Mouse (Mus musculus): Measurements from ENCODE around the gene Tef. TPM values are rescaled to one million over a fixed set of nuclear protein-coding genes. Genes with fewer than 3 reads are reported as not detected.

Tef gene
- polyA plus RNA-seq, 1 experiment from 2014 or later, result 22.4 TPM

GRCm38 (mm10) chr15:81803425-81803951 is 1.3 kb downstream of the Tef start:
- H3K4me2 ChIP-seq, result no peak overlapping the region
- H3K36me3 ChIP-seq, result 0 out of 2 replicates have a peak, but pooled peaks cover under 1% of the 10 kb centered on the region
- 73% methylated on average over 4 of the region's 4 CpGs for WGBS
- H3K9ac ChIP-seq, result 0 out of 2 replicates have a peak overlapping the region, but pooled peaks have one; percentile 53
- no peak overlapping the region for H3K27ac ChIP-seq
- H3K9me3 ChIP-seq, result no peaks in the 10 kb centered on the region
- no peak overlapping the region for H3K4me3 ChIP-seq
- no peaks in the 10 kb centered on the region for H3K27me3 ChIP-seq
- peaks cover 39% of the 10 kb centered on the region for H3K4me1 ChIP-seq (replicated peaks)
- no peak for ATAC-seq (ENCODE audit: low FRiP score)

DNA sequence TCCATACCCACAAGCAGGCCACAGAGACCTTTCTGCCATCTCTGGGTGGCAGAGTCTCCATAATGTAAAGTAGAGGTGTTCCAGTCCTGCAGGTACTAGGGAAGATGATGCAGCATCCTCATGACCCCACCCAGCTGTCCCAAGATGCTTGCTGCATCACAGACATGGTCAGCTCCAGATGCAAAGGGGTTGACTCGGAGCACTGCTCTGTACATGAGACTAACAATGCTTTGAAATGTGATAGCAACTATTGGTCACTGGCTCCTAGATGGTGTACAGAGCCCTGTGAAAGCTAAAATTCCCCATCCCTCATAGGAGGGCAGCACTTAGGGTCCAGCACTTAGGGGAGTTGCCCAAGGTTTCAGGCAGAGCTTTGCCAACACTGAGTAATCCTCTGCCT is 2.0 kb downstream of the Tef start:
- peaks cover 39% of the 10 kb centered on the region for H3K4me1 ChIP-seq (replicated peaks)
- no peak overlapping the region for H3K9ac ChIP-seq
- ATAC-seq (ENCODE audit: low FRiP score), result no peak
- no peak overlapping the region for H3K4me3 ChIP-seq
- WGBS, result 59% methylated on average over 1 of the region's 1 CpGs
- H3K27me3 ChIP-seq, result no peaks in the 10 kb centered on the region
- H3K36me3 ChIP-seq, result no peaks in the 10 kb centered on the region
- H3K27ac ChIP-seq, result no peak overlapping the region
- no peaks in the 10 kb centered on the region for H3K9me3 ChIP-seq
- H3K4me2 ChIP-seq, result no peak overlapping the region

DNA sequence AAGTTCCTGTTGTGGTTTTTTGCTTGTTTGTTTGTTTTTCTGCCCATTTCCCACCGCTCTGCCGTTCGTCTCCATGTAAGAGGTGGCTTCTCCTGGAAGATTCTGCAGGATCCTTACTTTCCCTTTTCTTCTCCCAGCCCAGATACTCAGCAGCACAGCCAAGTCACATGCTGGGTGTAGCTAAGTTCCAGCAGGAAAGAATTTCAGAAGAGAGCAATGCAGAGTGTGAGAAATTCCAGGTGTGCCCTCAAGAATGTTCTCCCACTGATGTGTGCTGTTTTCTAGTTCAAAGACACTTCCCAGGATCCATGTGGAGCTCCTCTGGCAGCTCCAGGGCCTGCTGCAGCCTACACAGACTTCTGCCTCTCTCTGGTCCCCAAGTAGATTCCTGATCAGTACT is 2.7 kb downstream of the Tef start:
- Histone ChIP-seq H3K4me3 (no peak overlapping the region), H3K9me3 (no peaks in the 10 kb centered on the region)
- ATAC-seq (ENCODE audit: low FRiP score), result no peak

GRCm38 (mm10) chr15:81805624-81806023 is 3.4 kb downstream of the Tef start:
- H3K9ac ChIP-seq, result 0 out of 2 replicates have a peak overlapping the region, but pooled peaks have one; percentile 21
- WGBS, result 54% methylated on average over 6 of the region's 6 CpGs
- H3K4me2 ChIP-seq, result no peak overlapping the region
- no peaks in the 10 kb centered on the region for H3K9me3 ChIP-seq
- H3K4me1 ChIP-seq (replicated peaks), result peaks cover 50% of the 10 kb centered on the region
- ATAC-seq (ENCODE audit: low FRiP score), result no peak
- no peak overlapping the region for H3K27ac ChIP-seq
- no peaks in the 10 kb centered on the region for H3K36me3 ChIP-seq
- no peaks in the 10 kb centered on the region for H3K27me3 ChIP-seq
- no peak overlapping the region for H3K4me3 ChIP-seq

More for the DNA sequence above, 2.7 kb downstream of the Tef start:
- 82% methylated on average over 3 of the region's 3 CpGs for WGBS
- Histone ChIP-seq H3K27me3 (no peaks in the 10 kb centered on the region), H3K4me2 (no peak overlapping the region), H3K27ac (no peak overlapping the region), H3K4me1 (replicated peaks) (peaks cover 44% of the 10 kb centered on the region), H3K36me3 (no peaks in the 10 kb centered on the region), H3K9ac (no peak overlapping the region)

- Histone ChIP-seq H3K36me3 (no peaks in the 10 kb centered on the region), H3K9me3 (no peaks in the 10 kb centered on the region), H3K27ac (no peak overlapping the region), H3K9ac (no peak overlapping the region), H3K27me3 (no peaks in the 10 kb centered on the region), H3K4me1 (replicated peaks) (peaks cover 52% of the 10 kb centered on the region), H3K4me3 (no peak overlapping the region), H3K4me2 (no peak overlapping the region)
- 85% methylated on average over 4 of the region's 4 CpGs for WGBS
- no peak for ATAC-seq (ENCODE audit: low FRiP score)
Observed at GRCm38 (mm10) chr15:81806621-81807404, 4.6 kb downstream of the Tef start.

- ATAC-seq (ENCODE audit: low FRiP score), result no peak
- Histone ChIP-seq H3K27me3 (no peaks in the 10 kb centered on the region), H3K27ac (no peak overlapping the region), H3K4me3 (no peak overlapping the region), H3K36me3 (no peaks in the 10 kb centered on the region), H3K4me2 (no peak overlapping the region), H3K9ac (no peak overlapping the region), H3K4me1 (replicated peaks) (peaks cover 52% of the 10 kb centered on the region), H3K9me3 (no peaks in the 10 kb centered on the region)
- WGBS, result 62% methylated on average over 2 of the region's 2 CpGs
Observed at GRCm38 (mm10) chr15:81808799-81809198, 6.6 kb downstream of the Tef start.

DNA sequence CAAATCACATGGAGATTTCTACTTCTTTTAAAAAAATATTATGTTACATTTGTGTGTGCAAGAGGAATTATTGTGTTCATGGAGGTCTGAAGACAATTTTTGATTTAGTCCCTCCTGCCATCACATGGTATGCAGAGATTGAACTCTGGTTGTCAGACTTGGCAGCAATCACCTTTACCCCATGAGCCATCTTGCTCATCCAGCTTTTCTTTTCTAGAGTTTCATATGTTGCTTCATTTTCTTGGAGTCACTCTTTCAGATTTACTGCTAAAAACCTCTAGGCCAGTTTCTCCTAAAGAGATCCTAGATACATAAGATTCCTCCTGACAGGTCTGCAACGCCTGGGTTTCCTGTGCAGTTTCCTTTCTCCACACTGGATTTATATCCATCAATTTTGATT is 7.3 kb downstream of the Tef start:
- H3K9ac ChIP-seq, result peak overlapping the region; percentile 73
- peak overlapping the region; percentile 88 for H3K27ac ChIP-seq
- H3K4me3 ChIP-seq, result no peak overlapping the region
- peak overlapping the region; percentile 82 for H3K4me2 ChIP-seq
- H3K27me3 ChIP-seq, result no peaks in the 10 kb centered on the region
- 55% methylated on average over 1 of the region's 1 CpGs for WGBS
- H3K36me3 ChIP-seq, result no peaks in the 10 kb centered on the region
- ATAC-seq (ENCODE audit: low FRiP score), result no peak
- H3K4me1 ChIP-seq (replicated peaks), result peaks cover 57% of the 10 kb centered on the region
- no peaks in the 10 kb centered on the region for H3K9me3 ChIP-seq

DNA sequence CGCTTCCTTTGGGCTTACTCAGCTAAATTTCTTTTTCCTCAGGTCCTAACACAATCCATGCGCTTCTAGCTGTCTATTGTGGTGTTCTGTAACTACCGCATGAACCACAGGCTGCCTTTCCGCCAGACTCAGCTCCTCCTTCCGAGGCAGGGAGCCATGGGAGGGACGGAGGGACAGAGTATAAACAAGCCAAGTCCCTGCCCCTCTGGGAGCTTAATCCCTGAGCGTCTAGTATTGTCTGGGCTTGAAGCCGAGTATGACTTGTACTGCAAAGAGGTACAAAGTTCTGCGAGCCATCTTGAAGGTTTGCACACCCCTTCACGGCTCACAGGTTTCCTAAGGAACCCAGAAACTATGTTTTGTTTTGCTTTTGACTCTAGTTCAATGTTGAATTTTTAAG is 7.9 kb downstream of the Tef start:
- Histone ChIP-seq H3K4me1 (replicated peaks) (peaks cover 52% of the 10 kb centered on the region), H3K9me3 (no peaks in the 10 kb centered on the region), H3K4me3 (peak overlapping the region; percentile 76), H3K4me2 (peak overlapping the region; percentile 82), H3K9ac (peak overlapping the region; percentile 73), H3K27me3 (no peaks in the 10 kb centered on the region), H3K27ac (peak overlapping the region; percentile 88), H3K36me3 (peaks cover 4% of the 10 kb centered on the region)
- under 1% methylated on average over 10 of the region's 10 CpGs for WGBS
- ATAC-seq (ENCODE audit: low FRiP score), result no peak

GRCm38 (mm10) chr15:81810671-81811598 is 8.7 kb downstream of the Tef start:
- Histone ChIP-seq H3K4me2 (peak overlapping the region; percentile 82), H3K36me3 (peaks cover 12% of the 10 kb centered on the region), H3K4me3 (peak overlapping the region; percentile 76), H3K9ac (peak overlapping the region; percentile 91), H3K4me1 (replicated peaks) (peaks cover 44% of the 10 kb centered on the region), H3K27me3 (no peaks in the 10 kb centered on the region), H3K27ac (peak overlapping the region; percentile 88), H3K9me3 (no peaks in the 10 kb centered on the region)
- ATAC-seq (ENCODE audit: low FRiP score), result peak; percentile 100
- under 1% methylated on average over 82 of the region's 89 CpGs for WGBS

GRCm38 (mm10) chr15:81811599-81811996 is 9.4 kb downstream of the Tef start:
- peak; percentile 3; the same call in 1 of the 2 replicates for ATAC-seq (ENCODE audit: low FRiP score)
- peak overlapping the region; percentile 82 for H3K4me2 ChIP-seq
- H3K9me3 ChIP-seq, result no peaks in the 10 kb centered on the region
- no peaks in the 10 kb centered on the region for H3K27me3 ChIP-seq
- peaks cover 19% of the 10 kb centered on the region for H3K36me3 ChIP-seq
- H3K4me3 ChIP-seq, result peak overlapping the region; percentile 76
- H3K9ac ChIP-seq, result peak overlapping the region; percentile 91
- H3K4me1 ChIP-seq (replicated peaks), result peaks cover 42% of the 10 kb centered on the region
- peak overlapping the region; percentile 86 for H3K27ac ChIP-seq
- WGBS, result under 1% methylated on average over 21 of the region's 26 CpGs

DNA sequence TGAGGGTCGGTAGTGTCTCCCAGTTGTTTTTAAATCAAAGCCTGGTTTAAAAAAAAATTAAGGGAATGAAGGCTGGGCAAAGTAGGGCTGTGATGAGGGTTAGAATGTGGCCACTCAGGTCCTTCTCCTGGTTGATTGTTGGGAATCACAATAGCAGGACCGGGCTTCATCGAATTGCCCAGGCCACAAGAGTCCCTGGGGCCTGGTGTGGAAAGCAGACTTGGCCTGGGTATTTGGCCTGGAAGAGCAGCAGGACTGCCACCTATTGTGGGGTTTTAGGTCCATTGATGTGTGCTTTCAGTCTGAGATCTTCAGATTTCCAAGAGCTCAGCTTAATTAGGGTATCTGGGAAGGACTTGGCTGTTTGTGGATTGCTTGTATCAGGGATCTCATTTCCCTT is 10.1 kb downstream of the Tef start:
- Histone ChIP-seq H3K9ac (peak overlapping the region; percentile 91), H3K9me3 (no peaks in the 10 kb centered on the region), H3K36me3 (peaks cover 26% of the 10 kb centered on the region), H3K27ac (0 out of 2 replicates have a peak overlapping the region, but pooled peaks have one; percentile 86), H3K4me1 (replicated peaks) (peaks cover 42% of the 10 kb centered on the region), H3K4me2 (peak overlapping the region; percentile 82), H3K27me3 (no peaks in the 10 kb centered on the region), H3K4me3 (peak overlapping the region; percentile 76)
- no peak for ATAC-seq (ENCODE audit: low FRiP score)
- 25% methylated on average over 3 of the region's 3 CpGs for WGBS

All from hindbrain, embryonic 13.5 days (tissue).